Mouse (Mus musculus) CH12.LX (cell line): ENCODE data around the gene Dmtf1. TPM values are rescaled to one million over a fixed set of nuclear protein-coding genes. Genes with fewer than 3 reads are reported as not detected.

Experiments used
- DNase-seq: peaks from one replicate; pipeline ENCODE4 v3.0.0-alpha.2; 2013; ENCODE audit errors: extremely low read depth
- H3K27ac ChIP-seq: 2 replicates; pipeline ENCODE4 v1.5.1; 2012; ENCODE audit warnings: low read depth, mild to moderate bottlenecking, control low read depth, moderate library complexity; ENCODE audit not compliant: insufficient read depth
- H3K27me3 ChIP-seq: replicated peaks from 2 replicates; pipeline ENCODE3; 2012; ENCODE audit warnings: inconsistent platforms
- H3K36me3 ChIP-seq, 2 experiments: replicated peaks in 1 of 2; 2 replicates each; pipeline versions ENCODE3 to v1.6.1; 2012; ENCODE audit warnings: inconsistent platforms in 1 of 2, low read length in 1 of 2, mild to moderate bottlenecking in 1 of 2, mixed read lengths in 1 of 2, moderate library complexity in 1 of 2; ENCODE audit not compliant: control insufficient read depth in 1 of 2, insufficient read depth in 1 of 2
- H3K4me1 ChIP-seq, 2 experiments: 2 replicates each; pipeline ENCODE4 v1.6.1; 2012; ENCODE audit warnings: inconsistent platforms in 1 of 2, moderate library complexity in 1 of 2; ENCODE audit not compliant: insufficient read depth in 2 of 2, control insufficient read depth in 1 of 2
- H3K4me2 ChIP-seq: 2 replicates; pipeline ENCODE4 v1.6.1; 2012; ENCODE audit warnings: low read depth, mild to moderate bottlenecking, control low read depth; ENCODE audit not compliant: poor library complexity, insufficient read depth, severe bottlenecking
- H3K4me3 ChIP-seq, 3 experiments: fragments of 150-350 bp in 1 of 3; sonication (generic) in 1 of 3; replicated peaks in 1 of 3; 2 replicates each; pipeline versions ENCODE3 to v1.5.1; 2011 to 2012; ENCODE audit warnings: low read depth in 2 of 3, low read length in 2 of 3, mild to moderate bottlenecking in 2 of 3, moderate library complexity in 2 of 3, control low read depth in 1 of 3, improper control_type of control experiment in 1 of 3, inconsistent platforms in 1 of 3, mixed read lengths in 1 of 3; ENCODE audit not compliant: poor library complexity in 1 of 3
- H3K79me2 ChIP-seq: replicated peaks from 2 replicates; pipeline ENCODE4 v1.6.1; 2012; ENCODE audit warnings: mild to moderate bottlenecking, moderate library complexity; ENCODE audit not compliant: control insufficient read depth, poor library complexity, insufficient read depth, severe bottlenecking; ENCODE audit errors: extremely low read depth
- H3K9ac ChIP-seq: 2 replicates; pipeline ENCODE4 v1.6.1; 2012; ENCODE audit warnings: low read depth, mild to moderate bottlenecking, control low read depth, moderate library complexity; ENCODE audit not compliant: insufficient read depth
- H3K9me3 ChIP-seq: replicated peaks from 2 replicates; pipeline ENCODE3; 2012; ENCODE audit warnings: low read length, inconsistent platforms, mixed read lengths
- CHD2 ChIP-seq: IDR thresholded peaks from 2 replicates; pipeline ENCODE4 v1.6.1; 2011; ENCODE audit warnings: low read length, improper control_type of control experiment
- CTCF ChIP-seq, 2 experiments: IDR thresholded peaks in 1 of 2; conservative IDR thresholded peaks in 1 of 2; 2 replicates each; pipeline ENCODE4 v1.5.1; 2011 to 2012; ENCODE audit warnings: low read depth in 2 of 2, low read length in 2 of 2, improper control_type of control experiment in 1 of 2, inconsistent platforms in 1 of 2, mild to moderate bottlenecking in 1 of 2, moderate library complexity in 1 of 2
- ELF1 ChIP-seq: IDR thresholded peaks from 2 replicates; pipeline ENCODE4 v1.6.1; 2014; ENCODE audit warnings: low read depth, mild to moderate bottlenecking, inconsistent platforms, low read length, improper control_type of control experiment
- EP300 ChIP-seq: IDR thresholded peaks from 2 replicates; pipeline ENCODE4 v1.6.1; 2011; ENCODE audit warnings: low read length, improper control_type of control experiment
- ETS1 ChIP-seq: conservative IDR thresholded peaks from 2 replicates; pipeline ENCODE4 v1.6.1; 2012; ENCODE audit warnings: low read depth, mild to moderate bottlenecking, inconsistent platforms, low read length, improper control_type of control experiment, moderate library complexity
- HCFC1 ChIP-seq: IDR thresholded peaks from 2 replicates; pipeline ENCODE4 v1.6.1; 2012; ENCODE audit warnings: low read depth, mild to moderate bottlenecking, inconsistent platforms, low read length, improper control_type of control experiment
- MEF2A ChIP-seq: IDR thresholded peaks from 2 replicates; pipeline ENCODE4 v1.6.1; 2014; ENCODE audit warnings: low read depth, mild to moderate bottlenecking, inconsistent platforms, low read length, improper control_type of control experiment, borderline replicate concordance
- MXI1 ChIP-seq: IDR thresholded peaks from 2 replicates; pipeline ENCODE4 v1.6.1; 2011; ENCODE audit warnings: mild to moderate bottlenecking, low read depth, low read length, improper control_type of control experiment
- NELFE ChIP-seq: IDR thresholded peaks from 2 replicates; pipeline ENCODE4 v1.6.1; 2011; ENCODE audit warnings: low read depth, low read length, improper control_type of control experiment
- NRF1 ChIP-seq: IDR thresholded peaks from 2 replicates; pipeline ENCODE4 v1.6.1; 2014; ENCODE audit warnings: low read depth, mild to moderate bottlenecking, inconsistent platforms, low read length, improper control_type of control experiment, moderate library complexity
- PAX5 ChIP-seq: IDR thresholded peaks from 2 replicates; pipeline ENCODE4 v1.6.1; 2012; ENCODE audit warnings: low read length, inconsistent platforms, mixed read lengths
- POLR2AphosphoS2 ChIP-seq: IDR thresholded peaks from 2 replicates; pipeline ENCODE4 v1.6.1; 2011; ENCODE audit warnings: low read depth, low read length, improper control_type of control experiment
- RAD21 ChIP-seq: IDR thresholded peaks from 2 replicates; pipeline ENCODE4 v1.6.1; 2011; ENCODE audit warnings: low read depth, mild to moderate bottlenecking, low read length, improper control_type of control experiment, moderate library complexity
- SIN3A ChIP-seq: IDR thresholded peaks from 2 replicates; pipeline ENCODE4 v1.6.1; 2012; ENCODE audit warnings: low read length, improper control_type of control experiment, inconsistent platforms
- SMC3 ChIP-seq: IDR thresholded peaks from 2 replicates; pipeline ENCODE4 v1.6.1; 2011; ENCODE audit warnings: low read depth, low read length, improper control_type of control experiment
- TCF12 ChIP-seq: IDR thresholded peaks from 2 replicates; pipeline ENCODE4 v1.6.1; 2014; ENCODE audit warnings: low read depth, mild to moderate bottlenecking, inconsistent platforms, low read length, improper control_type of control experiment
- UBTF ChIP-seq: IDR thresholded peaks from 2 replicates; pipeline ENCODE4 v1.6.1; 2012; ENCODE audit warnings: low read depth, mild to moderate bottlenecking, inconsistent platforms, low read length, improper control_type of control experiment, moderate library complexity
- USF1 ChIP-seq: IDR thresholded peaks from 2 replicates; pipeline ENCODE4 v1.6.1; 2014; ENCODE audit warnings: low read depth, mild to moderate bottlenecking, inconsistent platforms, low read length, improper control_type of control experiment
- ZC3H11A ChIP-seq: IDR thresholded peaks from 2 replicates; pipeline ENCODE4 v1.6.1; 2012; ENCODE audit warnings: low read depth, mild to moderate bottlenecking, inconsistent platforms, low read length, improper control_type of control experiment
- ZKSCAN1 ChIP-seq: IDR thresholded peaks from 2 replicates; pipeline ENCODE4 v1.6.1; 2012; ENCODE audit warnings: low read depth, inconsistent platforms, low read length, improper control_type of control experiment, borderline replicate concordance
- ZMIZ1 ChIP-seq: IDR thresholded peaks from 2 replicates; pipeline ENCODE4 v1.6.1; 2012; ENCODE audit warnings: low read depth, mild to moderate bottlenecking, inconsistent platforms, low read length, improper control_type of control experiment
- ZNF384 ChIP-seq: IDR thresholded peaks from 2 replicates; pipeline ENCODE4 v1.6.1; 2012; ENCODE audit warnings: low read depth, low read length, improper control_type of control experiment, inconsistent platforms
- dilution Hi-C: fragments of 300-500 bp; cut with MboI; formaldehyde crosslinking; loops from 2 replicates; pipeline ENCODE4 v1.14.3; 2020; ENCODE audit warnings: low sequenced_read_pairs; ENCODE audit not compliant: extremely low pct_unique_long_range_greater_than_20kb, extremely low pct_ligation_motif_present
- in situ Hi-C: fragments of 300-500 bp; cut with MboI; formaldehyde crosslinking; loops from 3 replicates; pipeline ENCODE4 v1.14.3; 2019; ENCODE audit warnings: low sequenced_read_pairs, low pct_ligation_motif_present, low pct_unique_long_range_greater_than_20kb, mixed read lengths
- polyA plus RNA-seq: library from polyadenylated mRNA; unstranded; fragments of >175 nt; gene quantifications from 2 replicates; pipeline ENCODE4 v1.2.1, GENCODE M21; 2012; ENCODE audit warnings: low read depth; ENCODE audit not compliant: insufficient read length
- total RNA-seq, 2 experiments: library from RNA; depleted of rRNA; stranded (reverse); fragments of 300-350 nt in 1 of 2; fragments of >200 nt in 1 of 2; gene quantifications; 2 replicates each; pipeline ENCODE4 v1.2.3; 2012 to 2014

Gene Dmtf1
- total and polyA plus RNA-seq, 3 experiments, result 18.1 to 36.8 (median 30.6) TPM

DNA sequence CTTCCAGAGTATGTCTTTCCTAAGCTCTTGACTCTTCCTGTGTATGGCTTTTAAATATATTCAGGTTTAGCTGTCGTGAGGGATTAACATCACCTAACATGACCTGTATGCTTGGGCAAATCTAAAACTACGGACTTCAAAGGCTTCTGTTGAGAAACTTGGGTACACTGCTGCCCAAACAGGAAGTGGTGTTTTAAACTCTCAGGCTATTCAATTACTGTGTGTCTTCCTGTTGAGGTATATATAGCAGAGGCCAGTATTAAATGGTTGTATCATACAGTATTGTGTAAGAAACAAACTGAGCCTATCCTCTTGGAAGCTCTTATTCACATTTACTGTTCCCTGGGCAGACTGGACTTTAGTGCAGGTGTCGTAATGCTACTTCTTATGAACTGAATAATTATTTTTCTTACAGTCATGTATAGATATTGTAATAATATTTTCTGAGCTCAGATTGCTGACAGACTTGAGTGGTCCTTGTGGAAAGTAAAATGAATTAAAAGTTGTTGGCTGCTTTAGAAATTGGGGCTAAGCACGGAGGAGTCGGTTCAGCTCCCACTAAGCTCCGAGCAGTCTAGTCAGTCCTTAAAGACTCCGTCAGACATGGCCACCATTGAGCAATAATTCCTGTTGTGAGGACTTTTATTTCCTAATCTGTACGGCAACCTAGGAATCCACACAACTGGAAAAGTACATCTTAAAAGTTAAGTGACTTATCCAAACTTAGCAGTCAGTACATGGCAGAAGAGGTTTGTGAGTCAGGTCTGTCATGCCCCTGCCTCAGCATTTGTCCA, 54.1 kb downstream of the Dmtf1 start:
- H3K4me1 ChIP-seq, result peaks cover 31 to 84% of the 10 kb centered on the region in 2 experiments
- H3K79me2 ChIP-seq, result peaks cover 93% of the 10 kb centered on the region
- peak overlapping the region; percentile 72 for H3K4me2 ChIP-seq
- DNase-seq, result no peak
- peaks cover 18 to 49% of the 10 kb centered on the region in 2 experiments for H3K36me3 ChIP-seq
- no peak overlapping the region for H3K9ac ChIP-seq
- in situ Hi-C loops (no loop called here), dilution Hi-C loops (no loop called here)
- no peaks in the 10 kb centered on the region for H3K9me3 ChIP-seq
- no peaks in the 10 kb centered on the region for H3K27me3 ChIP-seq
- no peak for TF ChIP-seq SMC3
- no peak for TF ChIP-seq HCFC1
- TF ChIP-seq ELF1, result peak; percentile 32; the same call in 1 of the 2 replicates
- TF ChIP-seq CHD2, result no peak
- peak overlapping the region; percentile 61; the same call in 1 of the 2 replicates for H3K27ac ChIP-seq
- no peak overlapping the region for H3K4me3 ChIP-seq

- Histone ChIP-seq H3K4me2 (peak overlapping the region; percentile 72), H3K27ac (peak overlapping the region; percentile 61; the same call in 1 of the 2 replicates), H3K27me3 (no peaks in the 10 kb centered on the region), H3K79me2 (peaks cover 94% of the 10 kb centered on the region), H3K4me3 (no peak overlapping the region), H3K36me3 (peaks cover 12 to 45% of the 10 kb centered on the region in 2 experiments), H3K9me3 (no peaks in the 10 kb centered on the region), H3K9ac (no peak overlapping the region; the same call in 1 of the 2 replicates), H3K4me1 (peaks cover 31 to 82% of the 10 kb centered on the region in 2 experiments)
- TF ChIP-seq CTCF (conservative IDR thresholded peaks at IDR 0.05 in 1 of 2, IDR thresholded peaks at IDR 0.05 in 1 of 2; ENCODE audit: low read depth in 2 of 2, low read length in 2 of 2) (no peak), CHD2 (no peak), RAD21 (no peak), ZKSCAN1 (no peak), ZNF384 (no peak), ZMIZ1 (no peak), ETS1 (no peak), EP300 (no peak), POLR2AphosphoS2 (no peak), TCF12 (no peak), UBTF (no peak), NRF1 (no peak), MXI1 (no peak), NELFE (no peak), ZC3H11A (no peak), USF1 (no peak), PAX5 (no peak), MEF2A (no peak), HCFC1 (no peak), SIN3A (no peak)
- in situ Hi-C loops, result no loop called here
- DNase-seq, result no peak
- dilution Hi-C loops, result no loop called here
Measured at GRCm38 (mm10) chr5:9106806-9107205, 54.8 kb downstream of the Dmtf1 start.
